Mouse (Mus musculus): ENCODE results near the gene Diexf.

The Diexf gene

GRCm38 (mm10) chr1:193129786-193130455, at the start of gene Diexf:
Diexf (minus strand) TSS chr1:193130272.
- peak; percentile 97 for DNase-seq (ENCODE audit: low spot score)

- DNase-seq (ENCODE audit: low spot score) = no peak
Measured at GRCm38 (mm10) chr1:193174143-193174733, 44.2 kb upstream of the Diexf start.

GRCm38 (mm10) chr1:193173810-193174129, 43.7 kb upstream of the Diexf start:
- DNase-seq (ENCODE audit: low spot score) = no peak

- peak; percentile 94 for DNase-seq (ENCODE audit: low spot score)
Measured at GRCm38 (mm10) chr1:193172991-193173809, 43.1 kb upstream of the Diexf start.

GRCm38 (mm10) chr1:193169856-193170255, 39.8 kb upstream of the Diexf start:
- no peak for DNase-seq (ENCODE audit: low spot score)

- DNase-seq (ENCODE audit: low spot score) = no peak
Measured at GRCm38 (mm10) chr1:193169228-193169627, 39.2 kb upstream of the Diexf start.

- no peak for DNase-seq (ENCODE audit: low spot score)
Measured at GRCm38 (mm10) chr1:193167746-193168145, 37.7 kb upstream of the Diexf start, which contains the start of gene A130010J15Rik. A130010J15Rik (plus strand) TSS chr1:193168046.

GRCm38 (mm10) chr1:193160317-193161032, 30.4 kb upstream of the Diexf start:
- DNase-seq (ENCODE audit: low spot score) = no peak

- no peak for DNase-seq (ENCODE audit: low spot score)
Measured at GRCm38 (mm10) chr1:193159613-193160012, 29.5 kb upstream of the Diexf start.

- DNase-seq (ENCODE audit: low spot score) = peak; percentile 48
Measured at GRCm38 (mm10) chr1:193159163-193159562, 29.1 kb upstream of the Diexf start.

GRCm38 (mm10) chr1:193157111-193157492, 27.0 kb upstream of the Diexf start:
- no peak for DNase-seq (ENCODE audit: low spot score)

- DNase-seq (ENCODE audit: low spot score) = peak; percentile 52
Measured at GRCm38 (mm10) chr1:193156316-193157110, 26.4 kb upstream of the Diexf start.

- DNase-seq (ENCODE audit: low spot score) = no peak
Measured at GRCm38 (mm10) chr1:193153561-193153960, 23.5 kb upstream of the Diexf start.

- DNase-seq (ENCODE audit: low spot score) = peak; percentile 52
Measured at GRCm38 (mm10) chr1:193152872-193153271, 22.8 kb upstream of the Diexf start, which contains the start of gene Irf6. Irf6 (plus strand) TSS chr1:193153111.

- DNase-seq (ENCODE audit: low spot score) = no peak
Measured at GRCm38 (mm10) chr1:193151134-193151533, 21.1 kb upstream of the Diexf start.

- DNase-seq (ENCODE audit: low spot score) = no peak
Measured at GRCm38 (mm10) chr1:193149231-193149630, 19.2 kb upstream of the Diexf start.

- DNase-seq (ENCODE audit: low spot score) = no peak
Measured at GRCm38 (mm10) chr1:193146416-193146815, 16.3 kb upstream of the Diexf start.

GRCm38 (mm10) chr1:193145101-193145500, 15.0 kb upstream of the Diexf start:
- no peak for DNase-seq (ENCODE audit: low spot score)

GRCm38 (mm10) chr1:193144516-193144915, 14.4 kb upstream of the Diexf start:
- DNase-seq (ENCODE audit: low spot score) = peak; percentile 40

GRCm38 (mm10) chr1:193142517-193143062, 12.5 kb upstream of the Diexf start:
- no peak for DNase-seq (ENCODE audit: low spot score)

- no peak for DNase-seq (ENCODE audit: low spot score)
Measured at GRCm38 (mm10) chr1:193141118-193141517, 11.0 kb upstream of the Diexf start.

Measured in testis, postnatal 14 days (tissue).